Mouse (Mus musculus): Measurements from ENCODE around the gene Kcng4. TPM values are rescaled to one million over a fixed set of nuclear protein-coding genes. Genes with fewer than 3 reads are reported as not detected.

The Kcng4 gene
- polyA plus RNA-seq, 1 experiment: 0.23 TPM

DNA sequence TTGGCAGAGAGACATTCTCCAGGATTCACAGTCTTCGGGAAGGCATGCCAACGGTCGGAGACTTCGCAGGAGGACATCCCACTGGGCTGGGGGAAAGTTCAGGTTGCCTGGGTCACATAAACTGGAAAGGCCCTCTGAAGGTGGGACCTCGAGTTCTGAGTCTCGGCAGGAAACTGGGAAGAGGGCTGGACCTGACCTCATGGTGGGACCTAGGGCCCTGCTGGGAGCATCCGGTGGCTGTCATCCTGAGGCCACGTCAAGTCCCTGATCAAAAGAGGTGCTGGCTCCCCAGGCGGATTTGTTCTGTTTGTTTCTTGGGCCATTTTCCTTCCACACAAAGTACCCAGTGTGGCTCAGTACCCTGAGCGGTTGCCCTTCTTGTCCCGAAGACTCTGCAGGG lies 28.0 kb upstream of the Kcng4 start:
- no peak for DNase-seq (ENCODE audit: low read depth)
- TF ChIP-seq POLR2A (IDR thresholded peaks at IDR 0.05; ENCODE audit: borderline replicate concordance, extremely low read depth, insufficient read depth, insufficient read length, poor library complexity, severe bottlenecking) (no peak), CTCF (IDR thresholded peaks at IDR 0.05; ENCODE audit: borderline replicate concordance, extremely low read depth, insufficient read depth, insufficient read length) (no peak)

GRCm38 (mm10) chr8:119661892-119662291 lies 26.4 kb upstream of the Kcng4 start:
- DNase-seq (ENCODE audit: low read depth): no peak
- TF ChIP-seq POLR2A (IDR thresholded peaks at IDR 0.05; ENCODE audit: borderline replicate concordance, extremely low read depth, insufficient read depth, insufficient read length, poor library complexity, severe bottlenecking) (no peak), CTCF (IDR thresholded peaks at IDR 0.05; ENCODE audit: borderline replicate concordance, extremely low read depth, insufficient read depth, insufficient read length) (no peak)

DNA sequence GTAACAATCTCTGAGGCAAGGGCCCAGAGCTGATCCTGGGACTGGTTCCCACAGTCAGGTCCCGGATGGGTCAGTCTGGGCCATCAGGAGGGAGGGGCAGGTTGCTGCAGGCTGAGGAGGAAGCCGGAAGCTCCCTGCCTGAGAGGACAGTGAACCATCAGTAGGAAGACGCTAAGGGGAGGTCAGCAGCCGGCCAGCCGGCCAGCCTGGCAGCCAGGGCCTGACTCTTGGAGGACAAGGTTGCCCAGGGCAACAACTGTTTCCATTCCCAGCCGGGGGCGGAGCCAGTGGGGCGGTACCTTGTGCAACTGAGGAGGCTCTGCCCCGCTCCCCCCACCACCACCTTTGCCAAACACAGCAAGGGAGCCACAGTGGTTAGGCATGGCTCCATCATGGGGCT lies 25.6 kb upstream of the Kcng4 start:
- DNase-seq (ENCODE audit: low read depth): peak; percentile 49
- TF ChIP-seq CTCF (IDR thresholded peaks at IDR 0.05; ENCODE audit: borderline replicate concordance, extremely low read depth, insufficient read depth, insufficient read length) (no peak), POLR2A (IDR thresholded peaks at IDR 0.05; ENCODE audit: borderline replicate concordance, extremely low read depth, insufficient read depth, insufficient read length, poor library complexity, severe bottlenecking) (no peak)

DNA sequence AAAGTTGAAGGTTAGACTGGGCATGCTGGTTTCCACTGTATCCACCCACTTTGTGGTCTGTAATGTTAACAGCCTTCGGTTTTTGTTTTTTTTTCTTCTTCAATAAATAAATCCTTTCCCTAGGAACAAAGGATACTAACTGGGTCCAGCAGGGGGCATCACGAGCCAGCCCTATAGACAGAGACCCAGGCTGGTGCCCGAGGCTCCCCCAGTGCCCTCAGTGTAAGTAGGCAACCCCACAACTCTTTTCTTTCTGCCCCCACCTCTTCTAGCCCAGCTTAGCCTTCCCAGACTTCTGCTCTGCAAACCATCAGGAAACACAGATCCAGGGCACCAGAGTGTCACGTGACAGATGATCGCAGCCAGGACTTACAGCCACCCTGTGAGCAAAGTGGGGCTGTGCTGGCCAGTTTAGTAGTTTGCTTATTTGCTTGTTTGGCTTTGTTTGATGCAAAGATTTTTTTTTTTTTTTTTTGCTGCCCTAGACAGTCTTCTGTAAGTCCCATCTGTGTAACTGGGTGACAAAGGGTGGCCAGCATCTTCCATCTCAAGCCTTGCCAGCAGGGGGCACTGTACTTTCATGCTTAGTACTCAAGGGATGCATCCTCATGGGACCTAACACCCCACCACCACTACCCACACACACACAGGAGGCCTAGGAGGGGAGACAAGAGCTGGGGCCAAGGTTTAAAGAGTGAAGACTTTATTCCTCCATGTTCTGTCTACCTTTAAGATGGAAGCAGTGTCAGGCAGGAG lies 21.4 kb upstream of the Kcng4 start:
- no peak for DNase-seq (ENCODE audit: low read depth)
- peak; percentile 24; the same call in 1 of the 2 replicates for TF ChIP-seq CTCF (IDR thresholded peaks at IDR 0.05; ENCODE audit: borderline replicate concordance, extremely low read depth, insufficient read depth, insufficient read length)
- TF ChIP-seq POLR2A (IDR thresholded peaks at IDR 0.05; ENCODE audit: borderline replicate concordance, extremely low read depth, insufficient read depth, insufficient read length, poor library complexity, severe bottlenecking): no peak

DNA sequence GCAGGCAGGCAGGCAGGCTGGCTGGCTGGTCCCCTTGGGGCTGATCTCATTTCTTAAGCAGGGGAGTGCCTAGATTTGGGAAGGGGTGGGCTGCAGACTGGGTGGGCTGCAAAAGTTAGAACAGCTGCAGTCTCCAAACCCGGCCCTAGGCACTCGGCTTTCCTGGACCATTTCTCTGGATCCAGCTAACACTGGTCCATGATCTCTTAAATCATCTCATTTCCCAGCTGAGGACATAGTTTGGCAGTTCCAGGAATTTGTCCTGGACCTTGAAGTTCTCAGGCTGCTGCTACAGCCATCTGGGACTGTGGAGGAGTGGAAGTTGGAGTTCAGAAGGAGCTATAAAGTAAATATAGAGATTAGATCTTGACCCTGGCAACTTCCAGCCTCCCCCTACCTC lies 15.8 kb upstream of the Kcng4 start:
- TF ChIP-seq CTCF (IDR thresholded peaks at IDR 0.05; ENCODE audit: borderline replicate concordance, extremely low read depth, insufficient read depth, insufficient read length) (no peak), POLR2A (IDR thresholded peaks at IDR 0.05; ENCODE audit: borderline replicate concordance, extremely low read depth, insufficient read depth, insufficient read length, poor library complexity, severe bottlenecking) (no peak)
- no peak for DNase-seq (ENCODE audit: low read depth)

- no peak for DNase-seq (ENCODE audit: low read depth)
- TF ChIP-seq POLR2A (IDR thresholded peaks at IDR 0.05; ENCODE audit: borderline replicate concordance, extremely low read depth, insufficient read depth, insufficient read length, poor library complexity, severe bottlenecking) (no peak), CTCF (IDR thresholded peaks at IDR 0.05; ENCODE audit: borderline replicate concordance, extremely low read depth, insufficient read depth, insufficient read length) (no peak)
These were observed 11.4 kb upstream of the Kcng4 start for GRCm38 (mm10) chr8:119646846-119647245.

GRCm38 (mm10) chr8:119646197-119646596 lies 10.7 kb upstream of the Kcng4 start:
- TF ChIP-seq CTCF (IDR thresholded peaks at IDR 0.05; ENCODE audit: borderline replicate concordance, extremely low read depth, insufficient read depth, insufficient read length) (peak; percentile 13; the same call in 1 of the 2 replicates), POLR2A (IDR thresholded peaks at IDR 0.05; ENCODE audit: borderline replicate concordance, extremely low read depth, insufficient read depth, insufficient read length, poor library complexity, severe bottlenecking) (no peak)
- DNase-seq (ENCODE audit: low read depth): no peak

DNA sequence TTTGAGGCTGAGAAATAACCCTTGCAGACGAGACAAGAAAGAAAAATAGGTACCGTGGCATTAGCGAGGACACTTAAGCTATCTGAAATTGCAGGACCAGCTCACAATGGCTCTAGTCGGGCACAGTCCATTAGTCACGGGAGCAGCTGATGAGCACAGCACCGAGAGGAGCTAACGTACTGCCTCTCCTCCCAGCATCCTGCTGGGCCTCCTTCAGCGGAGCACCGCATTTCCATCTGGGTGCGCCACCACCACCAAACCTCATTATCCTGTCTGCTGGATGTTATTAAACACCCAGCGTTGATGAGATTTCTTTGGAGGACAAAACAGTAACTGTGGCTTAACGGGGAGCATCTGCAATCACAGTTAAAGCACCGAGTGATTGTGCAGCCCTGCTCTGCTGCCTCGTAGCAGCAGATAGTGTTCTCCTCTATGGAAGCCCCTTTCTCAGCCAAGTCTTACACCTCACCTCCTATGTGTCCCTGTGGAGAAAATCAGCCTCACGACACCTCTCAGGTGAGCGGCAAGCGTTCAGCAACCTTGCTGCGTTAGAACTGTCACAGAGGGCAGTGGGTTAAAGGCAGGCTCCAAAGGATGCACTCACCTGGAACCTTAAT lies 9.6 kb upstream of the Kcng4 start:
- peak; percentile 81 for DNase-seq (ENCODE audit: low read depth)
- TF ChIP-seq CTCF (IDR thresholded peaks at IDR 0.05; ENCODE audit: borderline replicate concordance, extremely low read depth, insufficient read depth, insufficient read length) (no peak), POLR2A (IDR thresholded peaks at IDR 0.05; ENCODE audit: borderline replicate concordance, extremely low read depth, insufficient read depth, insufficient read length, poor library complexity, severe bottlenecking) (no peak)

DNA sequence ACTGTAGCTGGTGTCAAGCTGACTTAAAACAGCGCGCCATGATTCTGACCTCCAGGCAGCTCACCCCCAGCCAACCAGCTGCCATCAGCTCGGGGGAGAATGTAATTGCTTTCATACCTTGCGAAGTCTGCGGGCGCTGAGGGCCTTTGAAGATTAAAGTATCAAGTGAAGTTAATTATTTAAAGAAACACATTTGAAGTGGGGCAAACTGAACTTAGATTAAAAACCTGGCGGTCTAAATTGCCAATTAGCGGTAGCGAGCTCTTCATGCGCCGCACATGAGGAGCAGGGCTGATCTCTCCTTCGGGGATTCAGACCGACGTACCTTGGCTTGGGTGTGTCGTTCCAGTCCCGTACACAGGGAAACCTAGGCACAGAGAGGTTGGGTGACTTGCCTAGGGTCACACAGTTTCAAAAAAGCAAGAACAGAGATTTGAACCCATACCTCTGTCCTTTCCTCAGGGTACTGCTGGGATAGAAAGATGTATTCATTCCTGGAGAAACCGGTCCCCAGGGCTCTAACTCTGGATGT lies 9.0 kb upstream of the Kcng4 start:
- peak; percentile 66 for DNase-seq (ENCODE audit: low read depth)

DNA sequence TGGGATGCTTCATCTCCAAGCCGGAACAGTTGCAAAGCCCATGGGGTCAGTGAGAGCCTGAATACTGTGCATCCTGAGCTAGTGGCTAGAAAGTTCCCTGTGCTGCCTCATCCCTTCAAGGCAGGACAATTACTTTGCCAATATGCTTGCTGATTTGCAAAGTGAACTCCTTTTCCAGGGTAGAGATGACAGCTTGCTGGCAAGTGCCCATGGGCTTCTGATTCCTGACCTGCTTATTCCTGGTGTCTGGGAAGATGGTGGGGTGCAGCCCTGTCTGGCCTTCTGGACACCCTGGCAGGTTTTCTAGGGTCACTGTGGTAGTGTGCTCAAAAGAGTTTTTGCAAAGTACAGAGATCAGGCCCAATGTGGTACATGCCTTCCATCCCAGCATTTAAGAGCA lies 7.5 kb upstream of the Kcng4 start:
- TF ChIP-seq CTCF (IDR thresholded peaks at IDR 0.05; ENCODE audit: borderline replicate concordance, extremely low read depth, insufficient read depth, insufficient read length) (no peak), POLR2A (IDR thresholded peaks at IDR 0.05; ENCODE audit: borderline replicate concordance, extremely low read depth, insufficient read depth, insufficient read length, poor library complexity, severe bottlenecking) (no peak)
- DNase-seq (ENCODE audit: low read depth): no peak

More for the DNA sequence above, 9.0 kb upstream of the Kcng4 start:
- TF ChIP-seq POLR2A (IDR thresholded peaks at IDR 0.05; ENCODE audit: borderline replicate concordance, extremely low read depth, insufficient read depth, insufficient read length, poor library complexity, severe bottlenecking) (no peak), CTCF (IDR thresholded peaks at IDR 0.05; ENCODE audit: borderline replicate concordance, extremely low read depth, insufficient read depth, insufficient read length) (no peak)

DNA sequence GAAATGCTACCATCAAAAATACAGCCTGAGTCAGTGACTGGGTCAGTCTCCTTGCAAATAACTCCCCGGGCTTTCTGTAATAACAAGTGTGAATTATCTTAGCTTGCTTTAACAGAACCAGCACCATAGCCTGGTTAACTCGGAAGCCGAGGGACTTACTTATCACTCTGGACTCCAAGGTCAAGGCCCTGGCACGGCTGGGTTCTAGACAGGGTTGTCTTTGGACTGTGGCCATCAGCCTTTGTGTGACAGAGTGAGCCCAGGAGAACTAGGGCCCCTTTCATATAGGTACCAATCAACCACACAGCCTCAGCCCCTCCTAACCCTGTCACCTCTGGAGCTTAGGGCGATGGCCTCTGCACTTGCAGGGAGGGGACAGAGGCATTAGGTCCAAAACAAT lies 5.6 kb upstream of the Kcng4 start:
- TF ChIP-seq CTCF (IDR thresholded peaks at IDR 0.05; ENCODE audit: borderline replicate concordance, extremely low read depth, insufficient read depth, insufficient read length) (no peak), POLR2A (IDR thresholded peaks at IDR 0.05; ENCODE audit: borderline replicate concordance, extremely low read depth, insufficient read depth, insufficient read length, poor library complexity, severe bottlenecking) (no peak)
- DNase-seq (ENCODE audit: low read depth): no peak

Data from brain, embryonic 14.5 days (tissue).